Mouse (Mus musculus): ENCODE measurements around the gene Nop14. TPM values are rescaled to one million over a fixed set of nuclear protein-coding genes. Genes with fewer than 3 reads are reported as not detected.

Gene Nop14
- total and polyA plus RNA-seq, 2 experiments from 2014 or later = 14.9 to 23.3 TPM

DNA sequence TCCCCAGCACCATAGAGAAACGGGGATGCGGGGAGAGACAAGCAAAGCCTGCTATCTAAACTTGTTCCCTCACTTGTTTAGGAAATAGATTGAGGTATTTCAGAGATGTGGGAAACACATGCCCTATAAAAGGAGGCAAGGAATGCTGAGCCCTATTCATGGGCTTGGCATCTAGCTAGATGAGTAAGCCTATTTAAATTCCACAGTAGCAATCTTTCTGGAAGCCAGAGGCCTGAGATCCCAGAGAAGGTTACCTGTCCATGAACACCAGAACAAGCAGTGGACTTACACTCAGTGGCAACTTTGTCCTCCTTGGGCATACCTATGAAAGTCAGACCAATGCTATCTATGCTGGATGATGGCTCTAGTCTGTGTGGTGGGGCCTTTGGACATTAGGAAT, 3.3 kb upstream of the Nop14 start:
- Histone ChIP-seq H3K4me2 (ENCODE audit: low read depth) (no peak overlapping the region), H3K4me1 (ENCODE audit: insufficient read depth) (peaks cover 6% of the 10 kb centered on the region), H3K9ac (no peak overlapping the region), H3K27me3 (ENCODE audit: insufficient read depth, low read length) (no peaks in the 10 kb centered on the region), H3K36me3 (ENCODE audit: insufficient read depth) (no peaks in the 10 kb centered on the region), H3K27ac (ENCODE audit: low read depth, low read length) (no peak overlapping the region), H3K9me3 (ENCODE audit: low read length) (no peaks in the 10 kb centered on the region), H3K4me3 (ENCODE audit: low read depth, low read length) (no peak overlapping the region)
- 94% methylated on average over 2 of the region's 2 CpGs for WGBS
- DNase-seq (no peak), ATAC-seq (no peak)
- no peak for TF ChIP-seq CTCF (IDR thresholded peaks at IDR 0.05; ENCODE audit: low read depth)

DNA sequence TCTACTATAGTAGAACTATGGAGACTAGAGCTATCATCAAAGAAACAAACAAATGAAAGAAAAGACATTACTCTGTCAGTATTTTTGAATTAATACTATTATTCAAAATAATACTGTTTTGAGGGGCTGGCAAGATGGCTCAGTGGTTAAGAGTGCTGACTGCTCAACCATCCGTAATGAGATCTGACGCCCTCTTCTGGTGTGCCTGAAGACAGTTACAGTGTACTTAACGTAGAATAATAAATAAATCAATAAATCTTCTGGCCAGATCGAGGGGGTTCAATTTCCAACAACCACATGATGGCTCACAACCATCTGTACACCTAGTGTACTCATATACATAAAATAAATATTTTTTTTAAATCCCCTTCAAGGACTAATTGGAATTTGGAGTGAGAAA, 2.0 kb upstream of the Nop14 start:
- no peak for DNase-seq
- Histone ChIP-seq H3K36me3 (ENCODE audit: insufficient read depth) (0 out of 2 replicates have a peak, but pooled peaks cover 4% of the 10 kb centered on the region), H3K4me2 (ENCODE audit: low read depth) (no peak overlapping the region), H3K27me3 (ENCODE audit: insufficient read depth, low read length) (no peaks in the 10 kb centered on the region), H3K4me3 (ENCODE audit: low read depth, low read length) (no peak overlapping the region), H3K9me3 (ENCODE audit: low read length) (no peaks in the 10 kb centered on the region), H3K9ac (no peak overlapping the region), H3K4me1 (ENCODE audit: insufficient read depth) (peaks cover 6% of the 10 kb centered on the region), H3K27ac (ENCODE audit: low read depth, low read length) (no peak overlapping the region)
- TF ChIP-seq CTCF (IDR thresholded peaks at IDR 0.05; ENCODE audit: low read depth) = no peak
- ATAC-seq = no peak
- 86% methylated on average over 4 of the region's 4 CpGs for WGBS

- Histone ChIP-seq H3K4me2 (ENCODE audit: low read depth) (peak overlapping the region; percentile 47), H3K4me1 (ENCODE audit: insufficient read depth) (peaks cover 6% of the 10 kb centered on the region), H3K27ac (ENCODE audit: low read depth, low read length) (peak overlapping the region; percentile 76), H3K4me3 (ENCODE audit: low read depth, low read length) (peak overlapping the region; percentile 65), H3K9me3 (ENCODE audit: low read length) (no peaks in the 10 kb centered on the region), H3K27me3 (ENCODE audit: insufficient read depth, low read length) (no peaks in the 10 kb centered on the region), H3K36me3 (ENCODE audit: insufficient read depth) (peaks cover 13% of the 10 kb centered on the region), H3K9ac (peak overlapping the region; percentile 51; the same call in 1 of the 2 replicates)
- WGBS = under 1% methylated on average over 57 of the region's 57 CpGs
- ATAC-seq (no peak), DNase-seq (no peak)
- TF ChIP-seq CTCF (IDR thresholded peaks at IDR 0.05; ENCODE audit: low read depth) = no peak
Observed at GRCm38 (mm10) chr5:34660591-34661130, 713 bp upstream of the Nop14 start.

GRCm38 (mm10) chr5:34657556-34657955, 2.4 kb downstream of the Nop14 start:
- no peak overlapping the region for H3K9ac ChIP-seq
- no peak for TF ChIP-seq CTCF (IDR thresholded peaks at IDR 0.05; ENCODE audit: low read depth)
- no peak overlapping the region for H3K27ac ChIP-seq (ENCODE audit: low read depth, low read length)
- DNase-seq = no peak
- no peaks in the 10 kb centered on the region for H3K27me3 ChIP-seq (ENCODE audit: insufficient read depth, low read length)
- H3K9me3 ChIP-seq (ENCODE audit: low read length) = no peaks in the 10 kb centered on the region
- H3K4me1 ChIP-seq (ENCODE audit: insufficient read depth) = peaks cover 6% of the 10 kb centered on the region
- WGBS = 95% methylated on average over 8 of the region's 8 CpGs
- ATAC-seq = no peak
- peaks cover 42% of the 10 kb centered on the region for H3K36me3 ChIP-seq (ENCODE audit: insufficient read depth)
- no peak overlapping the region for H3K4me2 ChIP-seq (ENCODE audit: low read depth)
- H3K4me3 ChIP-seq (ENCODE audit: low read depth, low read length) = no peak overlapping the region

GRCm38 (mm10) chr5:34654881-34655280, 5.1 kb downstream of the Nop14 start:
- Histone ChIP-seq H3K9ac (no peak overlapping the region), H3K4me3 (ENCODE audit: low read depth, low read length) (no peak overlapping the region), H3K9me3 (ENCODE audit: low read length) (no peaks in the 10 kb centered on the region), H3K4me1 (ENCODE audit: insufficient read depth) (peaks cover 6% of the 10 kb centered on the region), H3K27me3 (ENCODE audit: insufficient read depth, low read length) (no peaks in the 10 kb centered on the region), H3K36me3 (ENCODE audit: insufficient read depth) (peaks cover 69% of the 10 kb centered on the region), H3K4me2 (ENCODE audit: low read depth) (no peak overlapping the region), H3K27ac (ENCODE audit: low read depth, low read length) (no peak overlapping the region)
- no peak for DNase-seq
- ATAC-seq = no peak
- WGBS = 82% methylated on average over 9 of the region's 9 CpGs
- TF ChIP-seq CTCF (IDR thresholded peaks at IDR 0.05; ENCODE audit: low read depth) = no peak

- WGBS = 96% methylated on average over 5 of the region's 5 CpGs
- DNase-seq (no peak), ATAC-seq (no peak)
- no peak for TF ChIP-seq CTCF (IDR thresholded peaks at IDR 0.05; ENCODE audit: low read depth)
- Histone ChIP-seq H3K9me3 (ENCODE audit: low read length) (no peaks in the 10 kb centered on the region), H3K4me2 (ENCODE audit: low read depth) (no peak overlapping the region), H3K9ac (no peak overlapping the region), H3K36me3 (ENCODE audit: insufficient read depth) (peaks cover 88% of the 10 kb centered on the region), H3K4me1 (ENCODE audit: insufficient read depth) (no peaks in the 10 kb centered on the region), H3K4me3 (ENCODE audit: low read depth, low read length) (no peak overlapping the region), H3K27me3 (ENCODE audit: insufficient read depth, low read length) (no peaks in the 10 kb centered on the region), H3K27ac (ENCODE audit: low read depth, low read length) (no peak overlapping the region)
Observed at GRCm38 (mm10) chr5:34652961-34653360, 7.0 kb downstream of the Nop14 start.

DNA sequence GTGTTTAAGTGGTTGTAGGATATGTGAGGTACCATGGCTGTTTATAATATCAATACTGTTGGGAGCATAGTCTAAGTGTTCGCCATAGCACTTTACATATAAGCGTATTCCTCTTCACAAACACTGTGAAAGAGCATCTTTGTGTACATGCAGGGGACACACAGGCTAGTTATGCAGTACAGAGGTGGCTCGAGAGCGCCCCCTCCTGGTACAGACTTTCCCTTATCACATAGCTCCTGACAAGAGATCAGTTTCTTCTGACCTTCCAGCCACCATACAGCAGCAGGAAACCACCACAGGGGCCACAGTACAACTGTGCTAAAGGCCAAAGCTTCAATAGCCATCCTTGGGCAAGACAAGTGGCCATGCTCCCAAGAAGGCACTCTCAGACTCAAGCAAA, 12.4 kb downstream of the Nop14 start:
- H3K9me3 ChIP-seq (ENCODE audit: low read length) = no peaks in the 10 kb centered on the region
- peak; percentile 74 for TF ChIP-seq CTCF (IDR thresholded peaks at IDR 0.05; ENCODE audit: low read depth)
- H3K4me2 ChIP-seq (ENCODE audit: low read depth) = no peak overlapping the region
- no peak overlapping the region for H3K27ac ChIP-seq (ENCODE audit: low read depth, low read length)
- peaks cover 94% of the 10 kb centered on the region for H3K36me3 ChIP-seq (ENCODE audit: insufficient read depth)
- WGBS = 36% methylated on average over 4 of the region's 4 CpGs
- no peak overlapping the region for H3K4me3 ChIP-seq (ENCODE audit: low read depth, low read length)
- no peak overlapping the region for H3K9ac ChIP-seq
- H3K27me3 ChIP-seq (ENCODE audit: insufficient read depth, low read length) = no peaks in the 10 kb centered on the region
- peak; percentile 64 for DNase-seq
- 0 out of 2 replicates have a peak, but pooled peaks have one; percentile 54 for ATAC-seq
- no peaks in the 10 kb centered on the region for H3K4me1 ChIP-seq (ENCODE audit: insufficient read depth)

Data from forebrain, postnatal 0 days (tissue).